Mouse (Mus musculus): Measurements from ENCODE around the gene Ptch2.

Ptch2 gene

GRCm38 (mm10) chr4:117095551-117096452, at the start of gene Ptch2:
Gene Ptch2, plus strand, starts transcription at chr4:117096075.
- peak; percentile 48 to 55 for DNase-seq

GRCm38 (mm10) chr4:117048836-117049235, 47.0 kb upstream of the Ptch2 start:
- peak; percentile 10 to 46 for DNase-seq

GRCm38 (mm10) chr4:117049485-117049884, 46.4 kb upstream of the Ptch2 start:
- DNase-seq = no peak

- DNase-seq = no peak
These were observed 43.2 kb upstream of the Ptch2 start for GRCm38 (mm10) chr4:117052626-117053025.

GRCm38 (mm10) chr4:117053956-117054355, 41.9 kb upstream of the Ptch2 start:
- no peak for DNase-seq

- DNase-seq = no peak
These were observed 39.8 kb upstream of the Ptch2 start for GRCm38 (mm10) chr4:117056102-117056501.

GRCm38 (mm10) chr4:117056514-117056913, 39.4 kb upstream of the Ptch2 start:
- no peak for DNase-seq

GRCm38 (mm10) chr4:117058512-117058911, 37.4 kb upstream of the Ptch2 start:
- DNase-seq = no peak

- no peak for DNase-seq
These were observed 33.0 kb upstream of the Ptch2 start for GRCm38 (mm10) chr4:117062700-117063390.

GRCm38 (mm10) chr4:117068035-117068434, 27.8 kb upstream of the Ptch2 start:
- DNase-seq = no peak

- DNase-seq = no peak
These were observed 26.2 kb upstream of the Ptch2 start for GRCm38 (mm10) chr4:117069647-117070046.

- no peak for DNase-seq
These were observed 25.3 kb upstream of the Ptch2 start for GRCm38 (mm10) chr4:117070624-117071023.

- no peak for DNase-seq
These were observed 24.7 kb upstream of the Ptch2 start for GRCm38 (mm10) chr4:117071183-117071582.

GRCm38 (mm10) chr4:117087948-117088640, 7.8 kb upstream of the Ptch2 start:
- no peak for DNase-seq

GRCm38 (mm10) chr4:117090586-117090985, 5.3 kb upstream of the Ptch2 start:
- DNase-seq = no peak

- no peak for DNase-seq
These were observed 1.1 kb upstream of the Ptch2 start for GRCm38 (mm10) chr4:117094626-117095361.

- DNase-seq = no peak
These were observed 791 bp downstream of the Ptch2 start for GRCm38 (mm10) chr4:117096666-117097065.

- no peak for DNase-seq
These were observed 2.3 kb downstream of the Ptch2 start for GRCm38 (mm10) chr4:117097969-117098763.

- DNase-seq = no peak
These were observed 2.8 kb downstream of the Ptch2 start for GRCm38 (mm10) chr4:117098764-117099036.

- no peak for DNase-seq
These were observed 4.2 kb downstream of the Ptch2 start for GRCm38 (mm10) chr4:117100036-117100435.

GRCm38 (mm10) chr4:117101218-117101617, 5.3 kb downstream of the Ptch2 start:
- DNase-seq = no peak

GRCm38 (mm10) chr4:117104672-117105071, 8.8 kb downstream of the Ptch2 start:
- DNase-seq = no peak

Data from lung, adult 18-20 months (tissue).